Mouse (Mus musculus): ENCODE measurements at regions not wholly inside any gene's neighbourhood (a gene's known extent, or its start where the extent isn't known, plus 50 kb on each side); places are given as distances from the start of the nearest gene placed in this dataset.
A peak's percentile ranks its signal among the peaks of the same experiment; 100 is the strongest.

DNA sequence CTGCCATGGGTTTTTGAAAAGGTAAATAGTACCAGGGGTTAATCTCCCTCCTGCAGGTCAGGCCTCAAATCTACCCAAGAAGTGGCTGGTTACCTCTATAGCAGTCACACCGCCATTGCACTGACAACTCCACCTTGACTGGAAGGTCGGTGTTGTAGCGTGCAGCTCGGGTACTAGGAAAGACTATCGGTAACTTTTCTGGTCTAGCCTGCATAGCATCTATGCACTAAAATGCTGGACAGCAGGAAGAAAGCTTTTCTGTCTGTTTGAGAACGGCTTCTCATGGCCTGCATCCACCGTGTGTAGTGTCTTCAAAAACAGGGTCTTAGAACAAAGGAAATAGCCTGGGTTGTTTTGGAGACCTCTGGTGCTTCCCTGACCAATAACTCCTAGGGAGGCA, 88.8 kb downstream of the Bms1 start:
- no peak for DNase-seq (ENCODE audit: low read depth, low spot score)

DNA sequence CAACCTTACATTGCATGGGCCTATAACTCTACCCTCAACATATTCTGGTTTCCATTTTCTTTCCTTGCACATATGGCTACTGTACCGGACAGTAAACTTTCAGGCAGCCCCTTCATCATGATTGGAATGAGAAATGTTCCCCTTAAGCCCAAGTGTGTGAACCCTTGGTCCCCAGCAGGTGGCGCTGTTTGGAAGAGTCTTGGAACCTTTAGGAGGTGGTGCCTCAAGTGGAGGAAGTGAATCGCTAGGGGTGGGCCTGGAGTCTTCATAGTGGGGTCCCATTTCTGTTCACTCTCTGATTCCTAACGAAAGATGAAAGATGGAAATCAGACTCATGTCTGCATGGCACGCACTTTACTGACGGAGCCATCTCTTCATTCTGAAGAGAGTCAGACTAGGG, 91.8 kb downstream of the Bms1 start:
- peak; percentile 14 for DNase-seq (ENCODE audit: low read depth, low spot score)

DNA sequence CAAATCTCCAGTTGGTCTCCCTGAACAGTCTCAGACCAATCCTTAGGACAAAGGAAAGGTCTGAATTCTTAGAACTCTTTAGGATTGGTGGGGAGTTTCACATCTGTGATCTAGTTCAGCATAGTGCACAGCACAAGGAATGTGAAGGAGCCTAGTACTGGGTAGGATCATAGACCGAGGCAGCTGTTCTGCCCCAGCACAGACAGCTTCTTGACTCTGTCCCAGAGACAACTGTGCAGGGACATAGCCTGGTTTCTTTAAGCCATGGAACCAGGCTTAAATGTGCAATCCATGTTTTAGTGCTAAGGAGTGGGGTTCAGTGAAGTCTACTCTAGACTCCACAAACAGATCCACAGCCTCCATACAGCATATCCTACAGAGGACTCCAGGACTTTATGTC, 93.6 kb downstream of the Bms1 start:
- DNase-seq (ENCODE audit: low read depth, low spot score): no peak

DNA sequence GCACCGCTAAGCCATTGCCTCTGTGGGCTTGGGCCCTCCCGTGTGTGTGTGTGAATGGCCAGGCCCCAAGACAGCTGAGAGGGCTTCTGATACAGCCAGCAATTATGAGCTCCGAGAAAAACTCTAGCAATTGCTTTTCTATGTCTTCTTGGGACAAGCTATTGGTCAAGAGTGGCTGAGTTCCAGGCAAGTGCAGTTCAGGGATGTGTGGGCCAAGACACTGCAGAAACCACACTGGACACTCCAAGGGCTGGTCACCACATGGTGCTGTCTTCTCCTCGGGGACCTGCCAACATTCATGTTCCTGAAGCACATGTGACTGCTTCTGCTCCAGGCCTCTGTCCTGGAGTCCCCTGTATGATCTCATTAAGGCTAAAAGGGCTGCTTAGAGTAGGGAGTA, 94.7 kb downstream of the Bms1 start:
- DNase-seq (ENCODE audit: low read depth, low spot score): no peak

DNA sequence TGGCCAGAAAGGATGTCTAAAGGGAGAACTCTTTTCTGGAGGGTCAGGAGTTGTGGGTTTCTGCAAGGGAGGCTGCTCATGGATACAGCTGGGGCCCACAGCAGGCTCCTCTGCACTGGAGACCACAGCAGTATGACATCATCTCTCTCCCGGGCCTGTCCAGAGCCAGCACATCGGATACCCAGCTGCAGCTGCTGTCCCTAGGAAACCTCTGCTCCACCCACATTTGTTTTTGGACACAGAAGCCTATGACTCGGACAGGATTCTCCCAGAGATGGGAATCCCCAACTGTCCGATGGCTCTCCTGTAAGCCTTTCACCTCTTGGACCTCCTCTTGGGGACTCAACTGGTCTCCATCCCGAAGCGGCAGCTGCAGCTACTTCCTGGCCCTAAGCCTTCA, 96.2 kb downstream of the Bms1 start:
- DNase-seq (ENCODE audit: low read depth, low spot score): no peak

DNA sequence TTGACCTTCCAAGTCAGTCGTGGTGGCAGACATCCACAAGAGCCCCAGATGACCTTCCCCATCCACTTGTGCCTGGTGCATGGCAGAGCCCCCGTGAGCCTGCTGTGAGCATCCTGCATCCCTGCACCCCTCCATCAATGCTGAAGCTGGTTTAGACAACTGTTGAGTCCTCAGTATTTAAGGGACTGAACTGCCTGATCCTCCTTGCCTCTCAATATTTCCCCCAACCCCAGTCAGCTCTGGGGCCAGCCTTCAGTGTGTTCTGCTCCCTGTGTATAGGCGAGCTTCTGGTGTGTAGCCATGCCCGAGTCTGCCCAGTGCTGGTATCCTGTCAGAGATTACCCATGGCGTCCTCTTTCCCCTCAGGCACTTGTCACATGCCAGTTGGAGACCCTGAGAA, 96.6 kb downstream of the Bms1 start:
- DNase-seq (ENCODE audit: low read depth, low spot score): no peak

DNA sequence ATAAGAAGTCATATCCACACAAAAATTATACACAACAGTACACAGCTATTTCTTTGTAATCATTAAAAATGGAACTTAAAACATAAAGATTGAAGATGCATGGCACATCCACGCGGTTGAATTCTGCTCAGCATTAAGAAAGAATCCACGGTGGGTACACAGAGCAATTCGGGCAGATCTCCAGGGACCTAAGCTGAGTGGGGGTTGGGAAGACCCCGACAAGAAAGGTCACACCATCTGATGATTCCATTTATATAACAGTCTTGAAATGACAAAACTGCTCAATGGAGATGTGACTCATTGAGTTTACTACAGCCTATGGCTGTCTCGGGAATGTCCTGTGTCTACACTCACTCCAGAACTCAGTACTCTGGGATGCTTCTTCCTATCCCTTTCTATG, 97.2 kb downstream of the Bms1 start:
- no peak for DNase-seq (ENCODE audit: low read depth, low spot score)

DNA sequence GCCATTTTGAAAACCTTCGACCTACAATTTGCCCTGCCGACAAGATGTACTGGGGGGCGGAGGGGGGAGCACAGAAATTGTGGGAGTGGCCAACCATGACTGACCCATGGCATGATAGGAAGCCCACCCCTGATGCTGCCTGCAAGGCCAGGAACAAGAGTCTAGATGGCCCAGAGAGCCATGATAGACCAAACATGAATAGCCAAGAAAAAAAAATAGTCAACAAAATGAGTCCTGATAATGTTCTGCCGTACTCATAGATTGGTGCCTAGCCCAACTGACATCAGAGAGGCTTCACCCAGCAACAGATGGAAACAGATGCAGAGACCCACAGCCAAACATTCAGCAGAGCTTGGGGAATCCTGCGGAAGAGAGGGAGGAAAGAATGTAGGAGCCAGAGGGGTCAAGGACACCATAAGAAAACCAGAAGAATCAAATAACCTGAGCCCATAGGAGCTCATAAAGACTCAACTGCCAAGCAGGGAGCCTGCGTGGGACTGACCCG, 99.2 kb downstream of the Bms1 start:
- no peak for DNase-seq (ENCODE audit: low read depth, low spot score)

DNA sequence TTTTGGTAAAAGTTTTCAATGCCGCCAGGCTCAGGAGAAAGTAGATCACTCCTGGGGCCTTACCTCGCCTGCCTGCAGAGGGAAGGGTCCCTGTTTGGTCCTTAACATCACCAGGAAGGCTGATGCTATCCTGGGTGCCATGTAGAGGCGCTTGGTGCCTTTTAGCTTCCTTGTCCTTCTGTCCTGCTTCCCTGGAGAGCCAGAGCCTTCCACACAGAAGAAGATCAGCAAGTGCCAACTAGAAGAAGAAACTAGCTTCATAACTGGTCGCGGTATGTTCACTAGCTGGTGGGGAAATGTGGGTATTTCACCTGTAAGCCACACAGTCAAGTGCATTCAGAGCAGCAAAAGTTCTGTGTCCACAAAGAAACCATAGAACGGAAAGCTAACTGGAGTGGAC, 103.4 kb downstream of the Bms1 start:
- DNase-seq (ENCODE audit: low read depth, low spot score): no peak

DNA sequence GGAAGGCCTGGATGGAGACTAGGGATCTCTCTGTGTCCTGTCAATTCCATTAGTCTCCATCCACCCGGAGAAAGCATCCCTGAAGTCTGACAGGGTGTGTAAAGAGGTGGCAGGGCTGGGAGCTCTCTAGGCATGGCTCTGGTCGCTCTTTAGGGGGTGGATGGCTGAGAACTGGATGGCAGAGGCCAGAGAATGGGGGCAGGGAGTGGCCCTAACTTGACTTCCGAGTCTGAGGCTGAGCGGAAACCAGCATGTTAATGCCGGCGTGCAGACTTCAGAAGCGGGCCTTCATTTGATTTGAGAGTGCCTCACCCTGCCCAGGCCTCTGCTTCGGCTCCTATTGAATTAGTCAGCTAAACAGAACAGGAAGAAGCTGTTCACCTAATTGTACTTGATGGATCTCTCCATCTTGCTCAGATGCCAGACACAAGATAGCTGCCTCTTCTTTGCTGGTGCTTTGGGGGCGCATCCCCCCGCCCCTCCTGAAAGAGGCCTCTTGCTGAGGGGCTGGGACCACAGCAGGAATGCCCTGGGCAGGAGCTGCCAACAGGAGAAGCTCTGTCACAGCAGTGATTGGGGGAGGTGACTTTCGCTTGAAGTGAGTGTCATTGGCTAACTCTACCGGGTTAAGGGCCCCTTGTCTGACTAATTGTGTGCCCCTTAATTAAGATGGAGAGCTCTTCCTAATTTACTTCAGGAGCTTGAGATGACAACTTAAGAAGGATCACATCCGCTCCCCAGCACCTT, 104.2 kb downstream of the Bms1 start:
- DNase-seq (ENCODE audit: low read depth, low spot score): no peak

DNA sequence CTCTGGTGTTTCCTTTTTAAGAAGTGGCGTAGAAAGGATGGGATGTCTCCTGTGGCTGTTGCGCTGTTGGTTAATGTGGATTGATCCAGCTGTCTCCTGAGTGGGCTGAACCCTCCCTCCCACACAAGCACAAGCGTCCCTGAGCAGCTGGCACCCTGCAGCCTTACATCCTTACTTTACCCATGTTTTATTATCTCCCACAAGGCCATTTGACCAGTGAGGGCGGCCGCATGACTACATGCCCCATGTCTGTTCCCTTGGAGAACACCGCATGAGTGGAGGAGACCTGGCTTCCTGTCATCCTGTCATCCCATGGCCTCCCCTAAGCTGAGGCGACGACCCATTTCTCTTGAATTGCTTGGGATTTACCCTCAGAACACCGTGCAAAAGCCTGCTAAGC, 108.2 kb downstream of the Bms1 start:
- DNase-seq (ENCODE audit: low read depth, low spot score): no peak

DNA sequence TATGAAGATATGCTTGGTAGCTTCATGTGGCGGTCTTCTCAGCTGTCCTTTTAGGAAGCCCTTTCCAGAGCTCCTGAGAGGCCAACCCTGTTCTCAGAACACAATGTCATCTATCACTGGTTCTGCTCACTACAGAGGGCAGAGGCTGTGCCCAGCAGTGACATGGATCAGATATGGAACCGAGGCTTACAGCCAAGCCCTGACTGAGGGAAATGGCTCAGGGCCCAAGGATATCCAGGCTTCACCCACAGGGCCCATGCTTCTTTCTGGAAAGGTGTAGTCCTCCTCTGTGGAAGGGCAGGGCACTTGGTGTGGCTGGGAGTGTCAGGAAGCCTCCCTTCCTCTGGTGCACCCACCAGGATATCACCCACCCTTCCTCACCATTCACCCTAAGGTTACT, 109.4 kb downstream of the Bms1 start:
- no peak for DNase-seq (ENCODE audit: low read depth, low spot score)

DNA sequence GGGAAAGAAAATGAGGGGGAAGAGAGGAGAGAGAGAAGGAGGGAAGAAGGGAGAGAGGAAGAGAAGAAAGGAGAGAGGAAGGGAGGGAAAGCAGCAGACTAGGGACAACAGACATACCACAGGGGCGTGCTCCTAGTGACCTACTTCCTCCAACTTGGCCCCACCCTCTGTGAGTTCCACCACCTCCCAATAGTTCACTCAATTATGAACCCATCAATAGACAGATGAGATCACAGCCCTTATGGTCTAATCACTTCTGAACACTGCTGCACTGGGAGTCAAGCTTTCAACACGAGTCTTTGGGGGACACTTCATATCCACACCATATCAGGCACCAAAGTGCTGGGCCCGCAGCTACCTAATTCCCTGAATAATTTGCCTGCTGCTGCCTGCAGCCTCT, 110.7 kb downstream of the Bms1 start:
- no peak for DNase-seq (ENCODE audit: low read depth, low spot score)

DNA sequence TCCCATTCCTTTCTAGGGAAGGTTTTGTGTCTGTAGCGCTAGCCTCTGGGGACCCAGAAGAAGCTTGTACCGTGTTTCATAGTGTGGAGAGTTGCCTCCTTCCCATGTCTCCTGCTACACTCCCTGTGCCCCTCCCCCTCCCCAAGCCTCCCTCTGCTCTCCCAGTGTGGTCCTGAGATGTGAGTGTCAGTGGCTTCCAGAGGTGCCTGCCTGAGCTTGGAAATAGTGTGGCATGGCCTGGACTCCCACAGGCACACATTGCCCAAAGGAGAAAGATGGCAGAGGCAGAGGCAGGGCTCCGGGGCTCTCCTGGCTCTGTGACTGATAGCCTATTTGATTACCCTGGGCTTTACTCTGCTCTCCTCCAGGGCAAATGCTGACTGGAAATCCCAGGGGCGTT, 110.0 kb upstream of the Ret start:
- DNase-seq (ENCODE audit: low read depth, low spot score): no peak

DNA sequence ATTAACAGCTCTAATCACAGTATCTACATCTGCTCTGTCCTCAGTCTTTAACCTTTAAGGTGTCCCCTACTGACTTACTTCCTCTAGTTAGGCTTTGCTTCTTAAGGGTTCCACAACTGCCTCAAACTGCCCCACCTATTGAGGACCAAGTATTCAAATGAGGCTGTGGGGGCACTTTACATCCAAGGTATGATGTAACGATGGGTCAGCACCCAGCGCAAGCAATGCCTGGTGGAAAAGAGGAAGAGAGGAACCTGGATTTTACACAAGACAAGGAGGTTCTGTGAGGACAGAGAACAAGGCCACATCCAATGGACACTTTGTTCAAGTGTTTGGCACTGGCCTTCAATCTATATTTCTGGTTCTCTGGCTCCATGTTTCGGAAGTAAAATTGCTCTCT, 107.7 kb upstream of the Ret start:
- no peak for DNase-seq (ENCODE audit: low read depth, low spot score)

DNA sequence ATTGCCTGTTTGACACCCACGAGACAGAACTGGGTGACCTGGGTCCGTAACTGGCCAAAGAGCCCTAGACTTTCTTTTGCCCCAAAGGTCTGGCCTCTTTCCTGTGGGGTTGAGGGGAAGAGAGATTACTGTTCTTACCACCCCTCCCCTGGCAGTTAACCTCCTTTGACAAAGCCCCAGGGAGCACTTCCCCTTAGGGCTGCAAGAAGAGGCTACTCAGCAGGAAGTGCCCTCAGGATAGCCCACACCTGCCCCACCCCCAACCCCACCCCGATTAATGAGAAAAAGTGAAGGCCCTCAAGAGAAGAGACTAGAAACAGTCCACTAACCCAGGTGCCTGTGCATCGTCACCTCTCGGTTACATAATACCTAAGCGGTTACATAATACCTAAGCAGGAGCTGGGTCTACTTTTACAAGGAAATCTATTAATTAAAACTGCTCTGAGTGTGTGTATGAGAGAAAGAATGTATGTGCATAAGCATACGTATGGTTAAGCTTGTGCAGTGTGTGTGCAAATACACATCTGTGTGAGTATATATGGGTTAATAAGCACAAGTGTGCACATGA, 105.3 kb upstream of the Ret start:
- DNase-seq (ENCODE audit: low read depth, low spot score): no peak

DNA sequence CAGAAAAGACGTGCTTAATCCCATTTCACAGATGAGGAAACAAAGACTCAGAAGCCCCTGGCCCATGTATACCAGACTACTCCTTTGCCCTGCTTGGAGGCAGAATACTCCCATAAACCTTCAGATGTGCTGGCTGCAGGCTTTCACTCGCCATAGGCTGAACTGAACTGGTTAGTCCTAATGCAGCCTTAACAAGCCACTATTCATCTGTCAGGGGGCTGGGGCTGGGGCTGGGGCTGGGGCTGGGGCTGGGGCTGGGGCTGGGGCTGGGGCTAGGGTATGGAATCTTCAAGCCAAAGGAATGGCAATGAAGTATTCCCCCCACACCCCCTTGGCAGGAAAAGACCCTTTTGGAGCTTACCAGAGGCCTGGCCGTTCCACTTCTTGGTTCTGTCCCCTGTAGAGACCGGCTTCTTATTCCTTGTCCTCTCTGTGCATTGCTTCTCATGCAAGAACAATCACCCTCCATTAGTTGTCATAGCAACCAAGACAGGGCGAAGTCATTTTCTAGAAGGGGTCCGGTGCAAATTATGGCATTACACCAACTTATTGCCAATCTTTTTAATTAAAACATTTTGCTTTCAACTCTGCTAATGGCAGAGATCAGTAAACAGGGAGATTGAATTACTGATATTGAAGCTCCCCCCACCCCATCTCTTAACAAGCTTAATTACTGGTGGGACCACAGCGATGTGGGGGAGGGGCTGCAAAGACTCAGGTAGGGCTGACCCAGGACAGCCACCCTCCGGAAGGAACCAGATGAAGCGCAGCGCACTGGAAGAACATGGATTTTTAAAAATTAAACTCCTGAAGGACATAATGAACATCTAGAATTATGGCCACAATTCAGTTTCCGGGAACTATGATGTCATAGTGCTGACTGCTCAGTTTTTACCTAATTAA, 104.6 kb upstream of the Ret start:
- no peak for DNase-seq (ENCODE audit: low read depth, low spot score)

DNA sequence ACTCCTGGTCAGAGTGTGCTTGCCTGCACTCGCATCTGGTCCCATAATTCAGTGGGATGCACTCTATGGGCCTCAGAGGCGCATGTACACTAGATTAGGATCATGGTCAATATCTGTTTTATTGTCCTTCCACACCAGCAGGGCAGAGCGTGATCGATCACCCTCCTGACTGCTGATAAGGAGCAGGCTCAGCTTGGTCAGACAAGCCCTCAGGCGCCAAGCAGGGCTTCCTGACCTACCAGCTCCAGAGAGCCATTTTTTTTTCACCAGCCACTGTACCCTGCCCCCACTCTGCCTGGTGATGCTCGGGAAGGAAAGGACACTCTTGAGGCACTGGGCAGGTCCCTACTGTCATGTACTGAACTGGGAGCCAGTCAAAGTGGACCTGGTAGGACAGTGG, 103.3 kb upstream of the Ret start:
- DNase-seq (ENCODE audit: low read depth, low spot score): no peak

DNA sequence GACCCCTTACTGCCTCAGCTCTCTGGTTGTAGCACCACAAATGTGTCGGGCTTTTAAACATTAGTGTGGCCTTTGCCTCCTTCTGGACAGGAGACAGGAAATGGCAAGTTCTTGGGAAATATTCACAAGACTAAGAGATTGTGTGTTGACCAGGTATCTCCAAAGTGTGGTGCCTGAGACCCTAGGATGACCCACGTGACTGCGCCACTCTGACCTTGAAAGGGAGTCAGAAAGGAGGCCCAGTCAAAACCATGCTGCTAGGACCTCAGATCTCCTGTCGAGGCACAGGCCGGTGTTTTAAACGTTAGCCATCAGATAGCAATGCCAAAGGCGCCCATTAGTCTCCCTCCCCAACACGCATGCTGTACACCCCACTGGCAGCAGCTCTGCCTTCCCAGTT, 100.1 kb upstream of the Ret start:
- no peak for DNase-seq (ENCODE audit: low read depth, low spot score)

DNA sequence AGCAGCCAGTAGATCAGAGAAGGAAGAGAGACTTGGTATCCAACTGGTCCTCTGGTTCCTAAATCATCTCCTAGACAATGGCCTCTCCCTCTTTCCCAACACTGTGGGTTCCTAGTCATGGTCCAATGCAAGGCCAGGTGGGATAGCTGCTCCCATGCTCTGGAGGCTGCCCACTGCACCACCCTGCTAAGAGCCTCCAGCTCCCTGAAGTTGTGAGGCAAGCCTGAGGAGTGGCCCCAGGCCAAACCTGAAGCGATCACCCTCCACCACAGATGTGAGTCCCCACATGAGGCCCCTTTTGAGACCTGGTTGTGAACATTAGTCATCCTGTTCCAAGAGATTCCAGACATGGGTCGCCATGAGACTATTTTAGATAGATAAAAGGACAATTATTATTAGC, 96.5 kb upstream of the Ret start:
- no peak for DNase-seq (ENCODE audit: low read depth, low spot score)

DNA sequence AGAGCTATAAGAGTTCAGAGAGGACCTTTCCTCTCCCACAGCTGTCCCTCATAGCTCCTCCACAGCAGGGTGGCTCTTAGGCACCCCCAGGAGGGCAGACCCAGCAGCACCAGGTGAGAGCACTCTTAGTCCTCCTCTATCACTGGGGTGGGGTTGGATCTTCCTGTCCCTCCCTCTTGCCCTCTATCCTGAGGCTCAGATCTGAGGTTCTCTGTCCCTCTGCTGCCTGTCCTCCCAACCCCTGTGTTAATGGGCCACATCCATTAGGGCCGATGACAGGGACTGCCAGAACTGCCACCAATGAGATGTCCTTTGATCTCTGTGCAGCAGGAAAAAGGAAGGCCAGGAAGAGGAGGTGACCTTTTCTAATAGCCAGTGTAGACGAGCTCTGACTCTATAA, 95.4 kb upstream of the Ret start:
- DNase-seq (ENCODE audit: low read depth, low spot score): no peak

DNA sequence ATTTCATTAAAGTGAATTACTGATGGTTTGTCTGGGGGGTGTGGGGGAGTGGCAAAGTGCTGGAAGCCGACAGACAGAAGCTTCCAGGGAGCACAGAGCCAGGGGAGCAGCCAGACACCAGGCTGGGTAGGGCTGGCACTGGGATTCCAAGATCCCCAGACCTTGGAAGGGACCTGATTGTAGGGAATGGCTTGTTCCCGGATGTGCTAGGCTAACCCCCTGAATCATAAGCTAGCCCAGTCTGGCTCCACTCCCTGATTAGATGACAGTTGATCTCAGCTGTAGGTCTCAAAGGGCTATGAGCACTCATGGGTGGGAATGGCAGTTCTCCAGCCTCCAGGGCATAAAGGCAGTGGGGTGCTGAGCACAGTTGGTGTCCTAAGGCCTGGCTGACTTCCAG, 94.8 kb upstream of the Ret start:
- DNase-seq (ENCODE audit: low read depth, low spot score): no peak

DNA sequence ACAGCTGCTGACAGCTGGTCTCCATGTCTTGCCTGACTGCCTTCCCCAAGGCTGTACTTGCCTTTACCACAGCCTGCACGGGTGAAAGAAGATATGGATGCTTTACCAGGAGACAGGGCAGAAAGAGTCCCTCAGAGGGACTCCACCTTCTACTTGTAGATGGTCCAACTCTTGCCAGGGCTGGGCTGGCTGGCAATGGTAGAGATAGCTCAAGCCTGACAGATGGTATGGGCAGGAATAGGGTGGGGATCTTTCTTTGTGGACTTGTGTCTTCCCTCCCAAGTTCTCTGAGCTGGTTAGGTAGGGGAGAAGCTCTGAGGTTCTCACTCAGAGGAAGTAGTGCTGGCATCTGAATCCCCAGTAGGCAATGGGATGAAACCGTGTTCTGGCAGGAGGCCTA, 93.9 kb upstream of the Ret start:
- no peak for DNase-seq (ENCODE audit: low read depth, low spot score)
